Mouse (Mus musculus): ENCODE measurements around the gene Rreb1.

- TF ChIP-seq UBTF (IDR thresholded peaks at IDR 0.05; ENCODE audit: borderline replicate concordance, insufficient read depth, low read depth, low read length) (no peak), MAX (IDR thresholded peaks at IDR 0.05; ENCODE audit: low read length) (no peak), JUND (IDR thresholded peaks at IDR 0.05; ENCODE audit: low read depth, low read length) (no peak), EP300 (IDR thresholded peaks at IDR 0.05; ENCODE audit: low read depth in 1 of 2, low read length in 2 of 2) (peak; percentile 77 to 83), POLR2AphosphoS2 (IDR thresholded peaks at IDR 0.05; ENCODE audit: low read length) (no peak), NRF1 (IDR thresholded peaks at IDR 0.05; ENCODE audit: insufficient read depth, low read depth, low read length, poor library complexity, severe bottlenecking) (no peak), CTCF (IDR thresholded peaks at IDR 0.05 in 2 of 3, conservative IDR thresholded peaks at IDR 0.05 in 1 of 3; ENCODE audit: control insufficient read depth in 1 of 3, insufficient read depth in 1 of 3, low read depth in 2 of 3, low read length in 3 of 3, poor library complexity in 1 of 3, severe bottlenecking in 1 of 3) (no peak)
These were observed 651 bp upstream of the Rreb1 start for GRCm38 (mm10) chr13:37777351-37778146.
